Mouse (Mus musculus) Patski (cell line): Measurements from ENCODE around the gene Adpgk. TPM values are rescaled to one million over a fixed set of nuclear protein-coding genes. Genes with fewer than 3 reads are reported as not detected.

Experiments
- ATAC-seq: fragments of 100-300 bp; one replicate; pipeline ENCODE4 v1.8.0; 2021
- CTCF ChIA-PET: fragments of 350-600 bp; sonication (Branson Sonifier 250); formaldehyde crosslinking; loops from one replicate; lab custom pipeline; 2022; ENCODE audit warnings: inconsistent platforms; lab: Charles Lee
- POLR2A ChIA-PET: fragments of 350-600 bp; sonication (Branson Sonifier 250); formaldehyde crosslinking; loops from one replicate; lab custom pipeline; 2022; ENCODE audit warnings: antibody characterized with exemption, inconsistent platforms; lab: Charles Lee
- DNase-seq: peaks from one replicate; pipeline ENCODE4 v3.0.0-alpha.2; 2011; ENCODE audit warnings: low read depth, low spot score
- H3K27me3 ChIP-seq: fragments of 371-371 bp; one replicate; pipeline ENCODE4 v1.5.1; 2021
- CTCF ChIP-seq: fragments of 100-300 bp; IDR thresholded peaks from one replicate; pipeline ENCODE4 v1.5.1; 2021
- in situ Hi-C: fragments of 300-500 bp; cut with MboI; formaldehyde crosslinking; loops from 3 replicates; pipeline ENCODE4 v1.11.1; 2018; ENCODE audit warnings: low pct_unique_long_range_greater_than_20kb, mixed read lengths
- polyA plus RNA-seq: library from polyadenylated mRNA; unstranded; gene quantifications from one replicate; pipeline ENCODE4 v1.2.3, GENCODE M21; 2021

Adpgk gene
- polyA plus RNA-seq, 1 experiment from 2014 or later: 32.6 TPM

DNA sequence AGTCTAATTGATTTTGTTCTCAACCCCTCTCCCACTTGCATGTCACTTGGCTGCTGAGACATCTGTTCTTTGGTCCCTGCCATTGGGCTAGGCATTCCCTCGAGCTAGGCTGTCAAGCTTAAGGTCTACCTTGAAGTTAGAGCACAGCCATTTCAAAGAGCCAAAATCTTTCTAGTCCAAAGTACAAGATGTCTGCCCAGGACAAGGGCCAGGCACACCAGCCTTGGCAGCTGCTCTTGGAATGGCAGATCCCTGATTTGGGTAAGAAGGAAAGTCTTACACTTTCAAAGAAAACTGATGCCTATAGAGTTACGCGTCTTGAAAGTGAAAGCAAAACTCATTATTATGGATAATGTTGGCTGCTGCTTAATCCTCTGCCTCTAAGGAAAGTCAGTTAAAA, 24.8 kb downstream of the Adpgk start:
- TF ChIP-seq CTCF: no peak
- in situ Hi-C loops: no loop called here
- ATAC-seq (no peak), DNase-seq (no peak)
- no peaks in the 10 kb centered on the region for H3K27me3 ChIP-seq
- ChIA-PET POLR2A (no interaction called here), CTCF (interaction anchor here (1.1 to 1.2 kb wide), 2 partner anchors 24 to 274 kb away, joined by 3 read pairs; no protein-coding TSS in a partner anchor)

DNA sequence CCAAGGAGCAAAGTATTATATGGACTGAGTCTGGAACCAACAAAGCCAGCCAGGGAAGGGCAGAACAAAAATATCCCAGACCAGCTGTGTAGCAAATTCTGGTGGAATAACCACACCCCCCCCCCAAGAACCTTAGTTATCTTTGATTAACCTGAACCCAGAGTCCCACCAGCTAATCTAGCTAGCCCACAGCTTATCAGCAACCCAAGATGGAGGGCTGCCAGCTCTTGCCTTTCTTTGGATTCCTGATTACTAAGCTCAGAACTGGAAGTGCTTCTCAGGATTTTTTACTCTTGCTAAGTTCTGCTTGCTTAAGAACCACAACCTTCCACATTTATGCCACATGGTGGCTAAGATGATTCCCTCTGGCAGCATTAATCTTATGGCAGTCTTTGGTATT, 33.0 kb downstream of the Adpgk start:
- CTCF ChIA-PET: interaction anchor here (1.2 to 1.8 kb wide), 2 partner anchors 15 to 160 kb away, joined by 3 to 4 read pairs; no protein-coding TSS in a partner anchor

DNA sequence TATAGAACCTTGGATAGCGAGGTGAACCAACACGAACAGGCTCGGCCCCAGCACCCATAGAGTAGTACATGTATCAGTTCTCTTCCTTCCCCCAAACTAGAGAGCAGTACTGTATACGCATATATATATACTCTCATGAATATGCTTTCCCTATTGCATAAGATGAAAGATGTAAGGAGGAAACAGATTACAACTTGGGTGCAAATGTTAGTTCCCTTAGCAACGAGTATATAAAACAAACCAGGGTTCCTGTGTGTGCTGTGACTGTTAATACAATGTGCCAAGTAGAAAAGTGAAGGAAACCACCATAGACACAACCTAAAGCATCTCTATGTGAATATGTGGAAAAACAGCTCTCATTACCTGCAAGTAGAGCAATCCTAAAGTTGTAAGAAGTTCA, 38.7 kb downstream of the Adpgk start:
- ChIA-PET CTCF (no interaction called here), POLR2A (no interaction called here)
- no peaks in the 10 kb centered on the region for H3K27me3 ChIP-seq
- TF ChIP-seq CTCF: no peak
- no peak for DNase-seq
- in situ Hi-C loops: no loop called here
- no peak for ATAC-seq

More for the DNA sequence above, 33.0 kb downstream of the Adpgk start:
- POLR2A ChIA-PET: interaction anchor here (0.6 kb wide), 1 partner anchor 99 kb away, joined by 5 read pairs; no protein-coding TSS in a partner anchor
- no peak for TF ChIP-seq CTCF
- DNase-seq (no peak), ATAC-seq (no peak)
- in situ Hi-C loops: no loop called here
- no peaks in the 10 kb centered on the region for H3K27me3 ChIP-seq

DNA sequence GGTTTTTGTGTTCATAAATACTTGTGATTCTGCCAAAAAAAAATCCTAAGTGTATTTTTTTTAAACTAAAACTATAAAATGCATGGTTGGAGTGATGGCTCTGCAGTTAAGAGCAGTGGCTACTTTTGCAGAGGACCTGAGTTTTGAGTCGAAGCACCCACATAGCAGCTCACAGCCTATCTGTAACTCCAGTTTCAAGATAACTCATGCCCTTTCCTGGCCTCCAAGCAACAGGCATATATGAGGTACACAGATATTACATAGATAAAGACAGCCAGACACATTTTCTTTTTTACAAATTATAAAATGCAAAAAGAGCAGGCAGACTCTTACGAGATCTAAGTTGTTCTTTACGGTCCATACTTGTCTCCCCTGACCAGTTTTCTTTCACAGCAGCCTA, 45.2 kb downstream of the Adpgk start:
- in situ Hi-C loops: no loop called here
- ATAC-seq: no peak
- ChIA-PET POLR2A (no interaction called here), CTCF (no interaction called here)
- no peak for DNase-seq
- H3K27me3 ChIP-seq: no peaks in the 10 kb centered on the region
- no peak for TF ChIP-seq CTCF

DNA sequence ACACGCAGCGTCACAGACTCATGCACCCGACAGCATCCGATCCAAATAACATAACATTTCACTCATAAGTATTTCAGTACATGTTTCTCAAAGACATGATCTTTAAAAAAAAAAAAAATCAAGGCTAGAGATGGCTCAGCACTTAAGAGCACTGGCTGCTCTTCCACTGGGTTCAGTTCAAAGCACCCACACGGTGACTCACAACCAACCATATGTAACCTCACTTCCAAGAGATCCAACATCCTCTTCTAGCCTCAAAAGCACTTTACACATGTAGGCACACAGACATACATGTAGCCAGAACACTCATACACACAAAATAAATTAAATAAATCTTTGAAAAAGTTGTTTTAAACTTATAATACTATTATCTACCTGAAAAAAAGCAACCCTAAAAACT, 46.5 kb downstream of the Adpgk start:
- DNase-seq (no peak), ATAC-seq (no peak)
- ChIA-PET POLR2A (interaction anchor here (0.7 to 1.5 kb wide), 2 partner anchors 15 to 106 kb away, joined by 3 to 6 read pairs; partner anchors contain the start of gene Bbs4), CTCF (no interaction called here)
- in situ Hi-C loops: no loop called here
- no peaks in the 10 kb centered on the region for H3K27me3 ChIP-seq
- TF ChIP-seq CTCF: no peak

DNA sequence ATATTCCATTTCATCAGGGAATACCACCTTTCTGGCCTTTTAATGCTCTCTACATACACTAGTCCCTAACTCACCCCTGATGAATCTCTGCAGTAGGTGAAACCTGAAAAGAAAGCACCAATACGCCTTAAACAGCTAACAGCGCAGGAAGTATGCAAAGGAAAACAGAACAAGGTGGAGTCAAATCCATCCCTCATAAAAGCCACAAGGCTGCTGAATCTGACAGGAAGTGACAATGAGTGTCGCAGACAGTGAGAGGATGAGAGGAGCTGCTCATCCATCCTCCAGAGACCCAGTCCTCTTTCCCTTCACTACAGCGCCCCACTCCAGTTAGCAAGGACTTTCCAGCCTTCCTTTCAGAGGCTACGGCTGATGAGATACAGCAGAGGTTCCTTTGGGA, 47.1 kb downstream of the Adpgk start:
- ChIA-PET CTCF (interaction anchor here (1.9 to 2.1 kb wide), 2 partner anchors 15 to 246 kb away, joined by 6 to 7 read pairs; partner anchors contain the start of gene Bbs4), POLR2A (interaction anchor here (1.5 kb wide), 1 partner anchor 15 kb away, joined by 6 read pairs; the partner anchor contains the start of gene Bbs4)
- no peak for TF ChIP-seq CTCF
- in situ Hi-C loops: no loop called here
- no peak for ATAC-seq
- no peaks in the 10 kb centered on the region for H3K27me3 ChIP-seq
- no peak for DNase-seq

DNA sequence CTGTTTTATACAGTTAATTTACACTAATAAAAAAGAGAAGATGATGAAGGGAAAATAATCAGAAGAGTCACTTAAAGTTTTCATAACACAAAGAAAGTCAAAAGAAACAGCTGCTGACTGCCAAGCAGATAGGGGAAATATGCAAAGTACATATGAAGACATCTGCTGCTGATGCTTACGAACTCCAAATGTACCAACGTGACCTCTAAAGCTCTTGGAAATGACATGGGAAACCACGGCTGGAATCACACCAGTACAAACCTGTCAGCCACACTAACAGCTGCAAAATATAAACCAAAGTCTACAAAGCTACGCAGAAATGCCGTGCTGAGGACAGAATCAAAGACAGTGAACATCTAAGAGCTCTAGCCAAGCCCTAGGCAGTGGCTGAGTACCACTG, 47.7 kb downstream of the Adpgk start:
- ATAC-seq: no peak

DNA sequence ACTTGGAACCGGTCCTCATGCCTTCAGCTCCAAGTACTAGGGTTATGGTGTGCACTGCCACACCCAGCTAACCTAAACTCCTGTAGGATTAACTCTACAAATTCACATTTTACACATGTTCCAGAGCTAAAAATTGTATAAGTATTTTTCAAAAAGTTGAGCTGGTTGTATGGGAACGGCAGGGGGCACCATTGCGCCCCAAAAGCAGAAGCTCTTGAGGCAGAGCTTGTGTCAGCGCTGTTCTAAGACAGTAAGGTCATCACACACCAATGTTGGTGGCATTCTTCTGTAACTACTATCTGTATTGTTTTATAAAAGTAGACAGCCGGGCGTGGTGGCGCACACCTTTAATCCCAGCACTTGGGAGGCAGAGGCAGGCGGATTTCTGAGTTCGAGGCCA, 48.6 kb downstream of the Adpgk start:
- ChIA-PET POLR2A (no interaction called here), CTCF (interaction anchor here (0.7 to 2.1 kb wide), 8 partner anchors 8 to 245 kb away, joined by 3 to 7 read pairs (median 3); partner anchors contain the start of gene Bbs4)
- no peak for DNase-seq

More for the DNA sequence above, 47.7 kb downstream of the Adpgk start:
- no peak for TF ChIP-seq CTCF
- DNase-seq: no peak
- H3K27me3 ChIP-seq: no peaks in the 10 kb centered on the region
- ChIA-PET CTCF (interaction anchor here (0.7 to 2.1 kb wide), 7 partner anchors 9 to 245 kb away, joined by 3 to 7 read pairs (median 3); partner anchors contain the start of gene Bbs4), POLR2A (interaction anchor here (1.5 kb wide), 1 partner anchor 14 kb away, joined by 6 read pairs; the partner anchor contains the start of gene Bbs4)
- in situ Hi-C loops: no loop called here

DNA sequence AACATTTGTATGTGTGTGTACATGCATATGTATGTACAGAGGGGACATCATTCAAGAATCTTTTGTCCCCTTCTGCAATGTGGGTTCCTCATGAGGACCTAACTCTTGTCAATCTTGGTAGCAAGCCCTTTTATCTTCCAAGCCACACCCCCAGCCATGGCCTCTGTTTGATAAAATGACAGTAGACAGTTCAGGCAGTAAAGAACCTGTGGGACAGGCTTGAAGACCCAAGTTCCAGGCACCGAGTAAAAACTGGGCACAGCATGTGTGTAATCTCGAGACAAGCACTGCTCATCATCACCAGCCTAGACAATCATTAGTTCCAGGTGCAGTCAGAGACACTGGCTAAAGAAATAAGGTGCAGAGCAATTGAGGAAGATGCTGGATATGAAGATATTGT, 54.8 kb downstream of the Adpgk start:
- CTCF ChIA-PET: no interaction called here

More for the DNA sequence above, 48.6 kb downstream of the Adpgk start:
- in situ Hi-C loops: loop anchor here (5.0 kb wide), 1 partner anchor 227 kb away; no protein-coding TSS in a partner anchor
- TF ChIP-seq CTCF: peak; percentile 81
- H3K27me3 ChIP-seq: no peaks in the 10 kb centered on the region
- ATAC-seq: no peak

DNA sequence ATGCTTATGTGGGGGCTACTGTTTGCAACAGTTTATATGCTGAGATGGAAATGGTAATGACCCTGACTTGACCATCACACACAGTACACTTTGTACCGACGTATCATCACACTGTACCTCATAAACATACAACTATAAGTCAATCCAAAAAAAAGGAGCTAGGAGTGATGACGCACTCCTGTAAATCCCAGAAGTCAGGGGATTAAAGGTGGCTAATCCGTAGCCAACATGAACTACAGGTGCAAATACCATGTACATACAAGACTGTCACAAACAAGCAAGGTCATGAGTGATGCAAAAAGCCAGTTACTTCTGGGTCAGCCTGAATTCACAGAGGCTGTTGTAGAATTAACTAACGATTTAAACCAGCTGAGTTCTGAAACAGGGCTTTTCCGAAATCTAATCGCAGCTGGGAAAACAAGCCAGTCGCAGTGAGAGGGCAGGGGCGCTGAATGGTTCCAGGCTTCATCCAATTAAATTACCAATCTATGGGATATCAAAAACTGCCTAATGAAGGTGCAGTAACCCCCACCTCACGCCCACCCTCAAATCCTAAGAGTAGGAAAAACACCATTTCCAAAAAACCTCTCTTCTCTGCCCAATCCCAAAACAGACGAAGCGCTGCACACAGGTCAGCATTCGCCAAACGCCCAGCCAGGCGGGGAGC, 61.4 kb downstream of the Adpgk start:
- in situ Hi-C loops: no loop called here
- no peak for TF ChIP-seq CTCF
- no peaks in the 10 kb centered on the region for H3K27me3 ChIP-seq
- no peak for ATAC-seq
- CTCF ChIA-PET: interaction anchor here (1.6 kb wide), 1 partner anchor 13 kb away, joined by 6 read pairs; no protein-coding TSS in a partner anchor
- DNase-seq: no peak
- POLR2A ChIA-PET: interaction anchor here (0.6 to 1.5 kb wide), 4 partner anchors 14 to 241 kb away, joined by 3 to 8 read pairs (median 4); no protein-coding TSS in a partner anchor

More for the DNA sequence above, 54.8 kb downstream of the Adpgk start:
- POLR2A ChIA-PET: interaction anchor here (0.6 kb wide), 1 partner anchor 975 kb away, joined by 4 read pairs; no protein-coding TSS in a partner anchor
- DNase-seq: no peak
- in situ Hi-C loops: loop anchor here (5.0 kb wide), 1 partner anchor 131 kb away; no protein-coding TSS in a partner anchor
- TF ChIP-seq CTCF: no peak
- no peak for ATAC-seq
- no peaks in the 10 kb centered on the region for H3K27me3 ChIP-seq
